Mouse (Mus musculus) liver, embryonic 12.5 days (tissue): ENCODE measurements around the gene 1810037I17Rik. TPM values are rescaled to one million over a fixed set of nuclear protein-coding genes. Genes with fewer than 3 reads are reported as not detected.
A peak's percentile ranks its signal among the peaks of the same experiment; 100 is the strongest.

Experiments
- ATAC-seq: fragments of 200-750 bp; cut with Nextera tagmentation; 2 replicates; pipeline ENCODE4 v1.8.0; 2017; ENCODE audit warnings: moderate number of reproducible peaks, mild to moderate bottlenecking, moderate library complexity
- H3K27ac ChIP-seq: fragments of 300-500 bp; sonication (generic); 2 replicates; pipeline ENCODE4 v1.5.1; 2016; ENCODE audit warnings: mild to moderate bottlenecking
- H3K27me3 ChIP-seq: fragments of 300-500 bp; sonication (generic); replicated peaks from 2 replicates; pipeline ENCODE4 v1.6.1; 2016; ENCODE audit warnings: mild to moderate bottlenecking, moderate library complexity
- H3K36me3 ChIP-seq: fragments of 300-500 bp; sonication (generic); 2 replicates; pipeline ENCODE4 v1.6.1; 2016; ENCODE audit warnings: mild to moderate bottlenecking, moderate library complexity
- H3K4me1 ChIP-seq: fragments of 300-500 bp; sonication (generic); 2 replicates; pipeline ENCODE4 v1.6.1; 2016
- H3K4me2 ChIP-seq: fragments of 300-500 bp; sonication (generic); 2 replicates; pipeline ENCODE4 v1.6.1; 2016; ENCODE audit warnings: mild to moderate bottlenecking, moderate library complexity
- H3K4me3 ChIP-seq: fragments of 300-500 bp; sonication (generic); 2 replicates; pipeline ENCODE4 v1.5.1; 2016; ENCODE audit warnings: mild to moderate bottlenecking, moderate library complexity
- H3K9ac ChIP-seq: fragments of 300-500 bp; sonication (generic); 2 replicates; pipeline ENCODE4 v1.6.1; 2016; ENCODE audit warnings: mild to moderate bottlenecking, moderate library complexity
- H3K9me3 ChIP-seq: fragments of 300-500 bp; sonication (generic); replicated peaks from 2 replicates; pipeline ENCODE4 v1.6.1; 2016; ENCODE audit warnings: mild to moderate bottlenecking, moderate library complexity
- WGBS: fragments of 180-500 bp; shearing (Covaris S2); methylation state at CpG from one replicate; pipeline ENCODE4 v1.1.7; 2016; ENCODE audit not compliant: insufficient replicate concordance; 5-methylcytosine and 5-hydroxymethylcytosine counted together
- polyA plus RNA-seq: library from polyadenylated mRNA; unstranded; fragments of >200 nt; fragmentation: Nextera tagmentation; extraction: Ambion mirVana; gene quantifications from 2 replicates; pipeline ENCODE4 v1.2.1, GENCODE M21; 2016

Gene 1810037I17Rik
- 129 and 134 TPM in 2 replicates for polyA plus RNA-seq

DNA sequence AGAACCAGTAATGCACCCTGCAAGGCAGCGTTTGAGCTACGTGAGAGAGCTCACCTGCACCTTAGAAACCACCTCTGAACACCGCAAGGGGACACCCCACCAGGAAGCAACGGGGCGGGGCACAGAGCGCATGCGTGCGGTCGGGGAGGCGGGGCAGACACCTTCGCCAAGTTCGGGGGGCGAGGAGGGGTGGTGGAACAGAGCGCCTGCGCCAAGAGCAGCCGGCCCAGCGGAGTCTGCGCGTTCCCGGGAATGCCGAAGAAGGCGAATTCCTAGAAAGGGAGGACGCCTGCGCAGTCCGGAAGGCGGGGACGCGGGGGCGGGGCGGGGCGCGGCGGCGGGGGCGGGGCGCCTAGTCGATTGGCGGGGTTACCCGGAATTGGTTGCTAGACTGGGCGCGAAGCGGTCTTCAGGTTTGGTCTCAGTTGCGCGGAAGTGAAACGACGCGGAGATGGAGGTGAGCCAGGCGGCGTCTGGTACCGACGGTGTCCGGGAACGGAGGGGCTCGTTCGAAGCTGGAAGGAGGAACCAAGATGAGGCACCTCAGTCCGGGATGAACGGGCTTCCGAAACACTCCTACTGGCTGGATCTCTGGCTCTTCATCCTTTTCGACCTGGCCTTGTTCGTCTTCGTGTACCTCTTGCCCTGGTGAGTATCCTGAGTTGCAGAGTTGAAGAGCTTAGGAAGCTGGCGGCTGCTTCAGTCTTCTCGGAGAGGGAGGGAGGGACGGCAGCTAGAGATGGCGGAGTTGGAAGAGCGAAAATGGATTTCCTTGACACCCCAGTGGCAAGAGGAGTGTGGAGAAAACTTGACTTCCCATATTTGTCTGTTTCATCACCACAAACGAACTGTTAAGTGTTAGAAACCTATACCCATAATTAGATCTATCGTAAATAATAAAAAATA lies at the start of gene 1810037I17Rik:
Gene 1810037I17Rik, plus strand, starts transcription at position 195 of the 906 bp plus-strand sequence.
- Histone ChIP-seq H3K4me1 (peaks cover 52% of the 10 kb centered on the region), H3K4me2 (peak within 1 kb of the TSS; percentile 80), H3K36me3 (peaks cover 17% of the 10 kb centered on the region), H3K27ac (peak within 1 kb of the TSS; percentile 94), H3K4me3 (peak within 1 kb of the TSS; percentile 74), H3K27me3 (no peaks in the 10 kb centered on the region), H3K9ac (peak within 1 kb of the TSS; percentile 79), H3K9me3 (no peaks in the 10 kb centered on the region)
- peak; percentile 95 for ATAC-seq
- under 1% methylated on average over 68 of the region's 68 CpGs for WGBS

GRCm38 (mm10) chr3:122876870-122877269 lies 47.1 kb upstream of the 1810037I17Rik start:
- H3K9ac ChIP-seq, result no peak overlapping the region
- no peaks in the 10 kb centered on the region for H3K9me3 ChIP-seq
- H3K4me2 ChIP-seq, result no peak overlapping the region
- H3K27ac ChIP-seq, result no peak overlapping the region
- no peak for ATAC-seq
- H3K36me3 ChIP-seq, result no peaks in the 10 kb centered on the region
- H3K4me1 ChIP-seq, result no peaks in the 10 kb centered on the region
- 55% methylated on average over 2 of the region's 2 CpGs for WGBS
- H3K4me3 ChIP-seq, result no peak overlapping the region
- H3K27me3 ChIP-seq, result no peaks in the 10 kb centered on the region

- 66% methylated on average over 3 of the region's 3 CpGs for WGBS
- H3K36me3 ChIP-seq, result no peaks in the 10 kb centered on the region
- no peaks in the 10 kb centered on the region for H3K9me3 ChIP-seq
- no peak for ATAC-seq
- no peak overlapping the region for H3K9ac ChIP-seq
- no peak overlapping the region for H3K4me2 ChIP-seq
- H3K4me3 ChIP-seq, result no peak overlapping the region
- no peaks in the 10 kb centered on the region for H3K27me3 ChIP-seq
- no peaks in the 10 kb centered on the region for H3K4me1 ChIP-seq
- H3K27ac ChIP-seq, result no peak overlapping the region
Measured at GRCm38 (mm10) chr3:122877543-122877942, 46.5 kb upstream of the 1810037I17Rik start.

DNA sequence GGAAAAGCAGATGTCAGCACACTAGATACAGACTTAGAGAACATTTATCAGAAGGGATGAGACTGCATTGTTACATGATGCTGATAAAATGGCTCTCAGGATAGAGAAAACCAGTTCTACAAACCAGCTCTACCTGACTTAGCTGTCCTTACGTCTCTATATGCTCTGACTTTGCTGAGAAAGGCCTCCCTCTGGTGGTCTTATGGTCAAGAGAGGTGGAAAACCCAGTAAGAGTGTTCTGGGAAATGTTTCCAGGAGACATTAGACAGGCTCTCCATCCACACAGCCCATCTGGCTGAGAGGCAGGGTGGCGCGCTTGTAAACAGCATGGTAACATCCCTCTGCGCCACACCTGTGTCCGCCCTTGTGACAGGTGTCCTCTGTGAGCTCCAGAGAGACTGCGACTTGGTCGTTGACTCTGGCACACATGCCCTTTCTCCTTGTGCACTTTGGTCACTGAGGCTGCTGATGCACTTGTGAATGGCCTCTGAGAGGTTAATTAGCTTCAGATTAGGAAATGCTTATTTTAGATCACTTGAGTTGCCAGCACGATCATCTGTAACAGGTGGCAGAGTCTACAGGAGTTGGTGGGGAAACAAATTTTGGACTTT lies 45.2 kb upstream of the 1810037I17Rik start:
- H3K4me1 ChIP-seq, result no peaks in the 10 kb centered on the region
- H3K27ac ChIP-seq, result no peak overlapping the region
- H3K9ac ChIP-seq, result no peak overlapping the region
- no peaks in the 10 kb centered on the region for H3K9me3 ChIP-seq
- WGBS, result 73% methylated on average over 8 of the region's 8 CpGs
- no peak overlapping the region for H3K4me2 ChIP-seq
- H3K4me3 ChIP-seq, result no peak overlapping the region
- no peak for ATAC-seq
- H3K27me3 ChIP-seq, result no peaks in the 10 kb centered on the region
- no peaks in the 10 kb centered on the region for H3K36me3 ChIP-seq

- Histone ChIP-seq H3K27me3 (no peaks in the 10 kb centered on the region), H3K4me1 (no peaks in the 10 kb centered on the region; the same call in 1 of the 2 replicates), H3K4me3 (no peak overlapping the region), H3K9ac (no peak overlapping the region), H3K4me2 (no peak overlapping the region), H3K27ac (no peak overlapping the region), H3K9me3 (no peaks in the 10 kb centered on the region), H3K36me3 (no peaks in the 10 kb centered on the region)
- ATAC-seq, result no peak
- 61% methylated on average over 4 of the region's 4 CpGs for WGBS
Measured at GRCm38 (mm10) chr3:122887505-122888301, 36.3 kb upstream of the 1810037I17Rik start.

DNA sequence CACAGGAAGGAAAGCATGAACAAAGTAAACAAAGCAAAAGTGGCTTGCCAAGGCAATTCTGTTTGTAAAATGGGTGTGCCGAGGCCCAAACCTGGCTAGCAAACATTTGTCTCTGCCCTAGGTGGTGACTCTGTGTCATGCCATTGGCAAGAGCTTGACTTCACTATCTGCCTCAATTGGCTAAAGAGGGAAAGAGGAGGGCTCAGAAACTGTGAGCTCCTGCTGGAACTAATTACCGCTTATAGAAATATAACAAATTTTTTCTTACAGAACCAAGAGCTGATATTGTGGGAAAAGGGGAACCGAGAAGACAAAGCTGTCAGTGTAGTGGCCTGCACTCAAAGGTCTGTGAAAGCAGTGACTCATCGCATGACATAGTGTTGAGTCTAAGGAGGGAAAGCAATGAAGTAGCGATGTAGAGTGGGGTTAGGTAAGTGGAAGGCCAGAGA lies 35.6 kb upstream of the 1810037I17Rik start:
- no peaks in the 10 kb centered on the region for H3K9me3 ChIP-seq
- no peak overlapping the region for H3K27ac ChIP-seq
- 65% methylated on average over 5 of the region's 5 CpGs for WGBS
- H3K4me2 ChIP-seq, result no peak overlapping the region
- no peaks in the 10 kb centered on the region for H3K27me3 ChIP-seq
- H3K4me1 ChIP-seq, result no peaks in the 10 kb centered on the region; the same call in 1 of the 2 replicates
- H3K4me3 ChIP-seq, result no peak overlapping the region
- ATAC-seq, result no peak
- no peak overlapping the region for H3K9ac ChIP-seq
- H3K36me3 ChIP-seq, result no peaks in the 10 kb centered on the region

GRCm38 (mm10) chr3:122894772-122895171 lies 29.2 kb upstream of the 1810037I17Rik start, which contains the start of gene Fabp2:
TSS of gene Fabp2 (plus strand) at chr3:122895072.
- WGBS, result 86% methylated on average over 3 of the region's 3 CpGs
- Histone ChIP-seq H3K4me1 (no peaks in the 10 kb centered on the region), H3K4me2 (no peak within 1 kb of the TSS), H3K27ac (no peak within 1 kb of the TSS), H3K9me3 (no peaks in the 10 kb centered on the region), H3K36me3 (no peaks in the 10 kb centered on the region), H3K9ac (no peak within 1 kb of the TSS), H3K27me3 (no peaks in the 10 kb centered on the region), H3K4me3 (no peak within 1 kb of the TSS)
- no peak for ATAC-seq

DNA sequence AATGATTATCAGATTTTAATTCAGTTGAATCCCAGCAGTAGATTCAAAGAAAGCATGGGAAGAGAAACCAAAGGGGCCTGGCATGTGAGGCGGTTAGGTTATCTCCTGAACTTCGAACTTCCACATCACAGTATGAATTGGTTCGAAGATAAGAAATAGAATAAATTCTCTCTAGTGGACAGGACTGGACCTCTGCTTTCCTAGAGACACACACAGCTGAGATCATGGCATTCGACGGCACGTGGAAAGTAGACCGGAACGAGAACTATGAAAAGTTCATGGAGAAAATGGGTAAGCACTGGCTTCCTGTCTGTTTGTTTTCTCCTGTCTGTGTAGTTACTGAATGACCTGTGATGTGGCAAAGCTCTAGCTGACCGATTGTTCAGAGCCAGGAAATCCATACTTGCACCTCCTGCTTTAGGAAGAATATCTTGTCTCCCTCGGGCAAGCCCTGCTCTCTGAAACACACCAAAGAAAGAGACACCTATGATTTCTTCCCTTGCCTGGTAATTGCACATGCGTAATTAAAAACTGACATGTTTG lies 28.7 kb upstream of the 1810037I17Rik start:
- ATAC-seq, result no peak
- 62% methylated on average over 11 of the region's 11 CpGs for WGBS
- H3K9ac ChIP-seq, result no peak overlapping the region
- H3K27ac ChIP-seq, result no peak overlapping the region
- H3K9me3 ChIP-seq, result no peaks in the 10 kb centered on the region
- no peaks in the 10 kb centered on the region for H3K27me3 ChIP-seq
- no peak overlapping the region for H3K4me3 ChIP-seq
- no peaks in the 10 kb centered on the region for H3K36me3 ChIP-seq
- no peaks in the 10 kb centered on the region for H3K4me1 ChIP-seq
- no peak overlapping the region for H3K4me2 ChIP-seq

GRCm38 (mm10) chr3:122898254-122898653 lies 25.7 kb upstream of the 1810037I17Rik start:
- Histone ChIP-seq H3K4me1 (no peaks in the 10 kb centered on the region), H3K9ac (no peak overlapping the region), H3K27me3 (no peaks in the 10 kb centered on the region), H3K4me2 (no peak overlapping the region), H3K36me3 (no peaks in the 10 kb centered on the region), H3K9me3 (no peaks in the 10 kb centered on the region), H3K27ac (no peak overlapping the region), H3K4me3 (no peak overlapping the region)
- 45% methylated on average over 6 of the region's 6 CpGs for WGBS
- ATAC-seq, result 0 out of 2 replicates have a peak, but pooled peaks have one; percentile 27

DNA sequence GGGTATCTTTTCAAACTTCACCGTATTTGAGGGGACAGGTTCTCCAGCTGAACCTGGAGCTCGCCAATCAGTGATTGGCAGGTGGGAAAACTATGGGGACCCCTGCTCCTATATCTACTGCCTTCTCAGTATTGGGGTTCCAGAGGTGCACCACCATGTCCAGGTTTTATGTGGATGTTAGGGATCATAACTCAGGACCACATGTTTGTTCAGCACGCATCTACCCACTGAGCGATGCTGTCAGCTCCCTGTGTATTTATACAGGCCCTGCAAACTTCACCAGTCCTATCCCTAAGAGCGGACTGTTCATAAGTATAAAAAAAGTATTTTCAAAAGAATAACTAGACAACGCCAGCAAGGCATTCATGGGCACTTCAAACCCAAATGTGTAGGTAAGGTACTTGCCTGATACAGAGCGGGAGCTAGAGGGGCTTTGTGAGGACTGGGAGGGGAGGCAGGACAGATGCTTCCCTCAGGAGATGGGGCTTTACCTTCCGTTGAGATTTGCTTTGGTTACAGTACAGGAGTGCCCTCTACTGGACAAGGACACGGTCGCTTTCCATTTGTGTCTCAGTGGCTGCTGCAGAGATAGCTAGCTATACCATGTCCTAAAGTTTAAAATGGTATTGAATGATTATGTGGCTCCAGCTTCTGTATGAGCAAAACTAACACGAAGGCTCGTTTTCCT lies 20.1 kb upstream of the 1810037I17Rik start:
- no peak overlapping the region for H3K4me3 ChIP-seq
- H3K27ac ChIP-seq, result no peak overlapping the region
- H3K9ac ChIP-seq, result no peak overlapping the region
- H3K4me1 ChIP-seq, result no peaks in the 10 kb centered on the region
- no peaks in the 10 kb centered on the region for H3K27me3 ChIP-seq
- H3K36me3 ChIP-seq, result no peaks in the 10 kb centered on the region
- H3K4me2 ChIP-seq, result no peak overlapping the region
- no peak for ATAC-seq
- H3K9me3 ChIP-seq, result no peaks in the 10 kb centered on the region
- WGBS, result 34% methylated on average over 12 of the region's 12 CpGs

GRCm38 (mm10) chr3:122907841-122908240 lies 16.2 kb upstream of the 1810037I17Rik start:
- no peak overlapping the region for H3K4me3 ChIP-seq
- H3K36me3 ChIP-seq, result no peaks in the 10 kb centered on the region
- no peak overlapping the region for H3K4me2 ChIP-seq
- 61% methylated on average over 2 of the region's 2 CpGs for WGBS
- no peaks in the 10 kb centered on the region for H3K4me1 ChIP-seq
- H3K9me3 ChIP-seq, result no peaks in the 10 kb centered on the region
- H3K9ac ChIP-seq, result no peak overlapping the region
- ATAC-seq, result no peak
- no peak overlapping the region for H3K27ac ChIP-seq
- H3K27me3 ChIP-seq, result no peaks in the 10 kb centered on the region
